Mouse (Mus musculus) thymus, adult 2 months (tissue): ENCODE data around the gene Vmn1r188. TPM values are rescaled to one million over a fixed set of nuclear protein-coding genes. Genes with fewer than 3 reads are reported as not detected.
"Not testable (repeated sequence)": the region's sequence is repeated elsewhere in the genome, so short reads cannot be mapped to it uniquely, and the experiment has no call there.

Experiments used
- DNase-seq: peaks from one replicate; pipeline ENCODE4 v3.0.0; 2021
- H3K27ac ChIP-seq: fragments of 200-500 bp; 2 replicates; pipeline ENCODE4 v1.5.1; 2012; ENCODE audit warnings: low read length, control low read depth; ENCODE audit not compliant: control insufficient read depth, insufficient read depth
- H3K27me3 ChIP-seq: fragments of 200-500 bp; 2 replicates; pipeline ENCODE4 v1.6.1; 2012; ENCODE audit warnings: mild to moderate bottlenecking, low read length, moderate library complexity, mixed read lengths; ENCODE audit not compliant: control insufficient read depth, insufficient read depth
- H3K36me3 ChIP-seq: fragments of 200-500 bp; 2 replicates; pipeline ENCODE4 v1.6.1; 2012; ENCODE audit warnings: mild to moderate bottlenecking, low read length, moderate library complexity; ENCODE audit not compliant: control insufficient read depth, insufficient read depth
- H3K4me1 ChIP-seq: fragments of 200-500 bp; replicated peaks from 2 replicates; pipeline ENCODE4 v1.6.1; 2012; ENCODE audit warnings: low read length; ENCODE audit not compliant: control insufficient read depth, insufficient read depth
- H3K4me3 ChIP-seq: fragments of 200-500 bp; 2 replicates; pipeline ENCODE4 v1.5.1; 2012; ENCODE audit warnings: mild to moderate bottlenecking, low read length, control low read depth, moderate library complexity; ENCODE audit not compliant: control insufficient read depth, insufficient read depth
- CTCF ChIP-seq: fragments of 200-500 bp; IDR thresholded peaks from 2 replicates; pipeline ENCODE4 v1.5.1; 2012; ENCODE audit warnings: mild to moderate bottlenecking, control low read depth, low read length, moderate library complexity, borderline replicate concordance; ENCODE audit not compliant: control insufficient read depth, poor library complexity, insufficient read depth; ENCODE audit errors: extremely low read depth
- POLR2A ChIP-seq: fragments of 200-500 bp; IDR thresholded peaks from 2 replicates; pipeline ENCODE4 v1.6.1; 2012; ENCODE audit warnings: mild to moderate bottlenecking, low read length, control low read depth, moderate library complexity; ENCODE audit not compliant: control insufficient read depth, poor library complexity, insufficient read depth; ENCODE audit errors: extremely low read depth
- WGBS: fragments of 180-500 bp; shearing (Covaris S2); methylation state at CpG from one replicate; pipeline ENCODE4 v1.1.7; 2018; 5-methylcytosine and 5-hydroxymethylcytosine counted together
- polyA plus RNA-seq: library from polyadenylated mRNA; depleted of rRNA; stranded (reverse); fragments of >200 nt; gene quantifications from 2 replicates; pipeline ENCODE4 v1.2.3, GENCODE M21; 2012; rRNA removed

The Vmn1r188 gene
- polyA plus RNA-seq: not detected in 2 replicates

DNA sequence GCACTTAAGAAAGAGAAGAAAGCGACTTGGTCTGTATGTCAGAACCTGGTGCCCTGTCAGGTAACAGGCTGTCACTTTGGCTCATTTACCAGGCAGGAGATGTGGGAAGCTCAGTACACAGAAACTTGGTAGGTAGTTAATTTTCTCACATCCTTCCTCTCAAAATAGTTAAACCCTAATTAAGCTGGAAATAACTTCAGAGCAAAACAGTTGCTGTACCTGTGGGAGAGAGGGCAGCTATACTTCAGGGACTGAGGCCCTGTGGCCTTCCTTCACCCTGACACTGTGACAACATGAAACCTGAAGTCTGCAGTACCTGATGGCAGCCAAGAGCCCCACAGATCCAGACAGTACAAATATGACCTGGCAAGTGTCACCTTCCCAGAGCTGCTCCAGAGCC lies at the start of gene Vmn1r188:
Vmn1r188 (plus strand) TSS at position 301 of the 400 bp plus-strand sequence.
- not testable (repeated sequence) for DNase-seq, H3K27me3 ChIP-seq, H3K4me3 ChIP-seq, H3K36me3 ChIP-seq, H3K4me1 ChIP-seq, H3K27ac ChIP-seq
- 87% methylated on average over 1 of the region's 1 CpGs for WGBS

DNA sequence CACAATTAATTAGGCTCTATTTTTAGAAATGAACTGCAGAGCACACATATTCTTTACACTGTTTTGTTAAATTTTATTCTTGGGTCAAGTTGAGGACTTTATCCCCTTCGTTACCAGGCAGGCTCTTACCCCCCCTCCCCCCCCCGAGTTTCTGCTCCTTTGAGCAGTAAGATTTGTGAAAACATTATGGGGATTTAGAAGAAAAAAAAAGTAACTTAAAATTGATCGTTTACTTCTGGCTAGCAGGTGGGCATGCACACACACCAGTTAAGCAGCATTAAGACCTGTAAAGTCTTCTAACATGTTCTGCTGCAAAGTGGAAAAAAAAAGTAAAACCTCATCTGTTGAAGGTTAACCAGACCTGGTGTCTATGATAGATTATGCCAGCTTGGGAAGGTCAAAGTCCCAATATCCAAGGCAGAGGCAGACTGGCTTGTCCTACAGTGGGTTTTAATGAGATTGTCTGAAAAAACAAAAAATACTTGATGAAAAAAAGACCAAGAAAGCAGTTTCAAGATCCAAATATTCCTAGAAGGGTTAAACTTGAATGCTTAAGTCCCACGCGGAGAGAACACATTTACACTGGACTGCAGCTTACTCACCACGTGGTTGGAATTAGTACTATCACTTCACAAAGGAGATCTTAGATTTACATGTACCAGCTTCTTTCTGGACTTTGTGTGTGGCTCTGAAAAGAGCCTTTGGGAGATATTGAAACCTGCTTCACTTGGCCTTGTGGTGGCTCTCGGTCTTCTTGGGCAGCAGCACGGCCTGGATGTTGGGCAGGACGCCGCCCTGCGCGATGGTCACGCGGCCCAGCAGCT lies 49.6 kb upstream of the Vmn1r188 start:
- no peaks in the 10 kb centered on the region for H3K36me3 ChIP-seq
- H3K27ac ChIP-seq: no peak overlapping the region
- peak overlapping the region; percentile 37 for H3K4me3 ChIP-seq
- no peak for TF ChIP-seq CTCF
- TF ChIP-seq POLR2A: no peak
- H3K27me3 ChIP-seq: no peaks in the 10 kb centered on the region
- peaks cover 6% of the 10 kb centered on the region for H3K4me1 ChIP-seq
- DNase-seq: no peak
- 2% methylated on average over 14 of the region's 14 CpGs for WGBS

DNA sequence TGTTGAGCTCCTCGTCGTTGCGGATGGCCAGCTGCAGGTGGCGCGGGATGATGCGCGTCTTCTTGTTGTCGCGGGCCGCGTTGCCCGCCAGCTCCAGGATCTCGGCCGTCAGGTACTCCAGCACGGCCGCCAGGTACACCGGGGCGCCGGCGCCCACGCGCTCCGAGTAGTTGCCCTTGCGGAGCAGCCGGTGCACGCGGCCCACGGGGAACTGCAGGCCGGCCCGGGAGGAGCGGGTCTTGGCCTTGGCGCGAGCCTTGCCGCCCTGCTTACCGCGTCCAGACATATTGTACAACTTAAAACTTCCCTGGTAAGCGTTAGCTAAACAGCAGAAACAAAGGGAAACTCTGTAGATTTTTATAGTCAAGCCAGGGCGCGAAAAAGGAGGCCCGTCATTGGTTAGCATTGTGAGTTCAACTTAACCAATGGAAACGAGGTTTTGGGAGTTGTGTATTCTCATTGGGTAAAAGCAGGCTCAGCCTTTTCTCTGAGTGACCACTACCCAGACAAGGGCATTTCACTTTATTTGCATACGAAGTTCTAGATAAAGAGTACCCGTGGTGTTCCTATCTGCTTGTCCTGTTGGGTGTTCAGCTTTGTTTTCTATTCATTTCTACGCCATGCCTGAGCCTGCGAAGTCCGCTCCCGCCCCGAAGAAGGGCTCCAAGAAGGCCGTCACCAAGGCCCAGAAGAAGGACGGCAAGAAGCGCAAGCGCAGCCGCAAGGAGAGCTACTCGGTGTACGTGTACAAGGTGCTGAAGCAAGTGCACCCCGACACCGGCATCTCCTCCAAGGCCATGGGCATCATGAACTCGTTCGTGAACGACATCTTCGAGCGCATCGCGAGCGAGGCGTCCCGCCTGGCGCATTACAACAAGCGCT lies 48.7 kb upstream of the Vmn1r188 start, which contains the start of the genes Hist1h2ah and Hist1h2bk:
Hist1h2ah (minus strand) TSS at position 302 of the 882 bp plus-strand sequence.
Hist1h2bk (plus strand) TSS at position 604 of the 882 bp plus-strand sequence.
- Histone ChIP-seq H3K27ac (peak within 1 kb of the TSS; percentile 84), H3K4me3 (peak within 1 kb of the TSS; percentile 62)
- not testable (repeated sequence) for H3K4me1 ChIP-seq, H3K36me3 ChIP-seq, H3K27me3 ChIP-seq
- peak; percentile 86 for DNase-seq
- WGBS: under 1% methylated on average over 32 of the region's 69 CpGs

DNA sequence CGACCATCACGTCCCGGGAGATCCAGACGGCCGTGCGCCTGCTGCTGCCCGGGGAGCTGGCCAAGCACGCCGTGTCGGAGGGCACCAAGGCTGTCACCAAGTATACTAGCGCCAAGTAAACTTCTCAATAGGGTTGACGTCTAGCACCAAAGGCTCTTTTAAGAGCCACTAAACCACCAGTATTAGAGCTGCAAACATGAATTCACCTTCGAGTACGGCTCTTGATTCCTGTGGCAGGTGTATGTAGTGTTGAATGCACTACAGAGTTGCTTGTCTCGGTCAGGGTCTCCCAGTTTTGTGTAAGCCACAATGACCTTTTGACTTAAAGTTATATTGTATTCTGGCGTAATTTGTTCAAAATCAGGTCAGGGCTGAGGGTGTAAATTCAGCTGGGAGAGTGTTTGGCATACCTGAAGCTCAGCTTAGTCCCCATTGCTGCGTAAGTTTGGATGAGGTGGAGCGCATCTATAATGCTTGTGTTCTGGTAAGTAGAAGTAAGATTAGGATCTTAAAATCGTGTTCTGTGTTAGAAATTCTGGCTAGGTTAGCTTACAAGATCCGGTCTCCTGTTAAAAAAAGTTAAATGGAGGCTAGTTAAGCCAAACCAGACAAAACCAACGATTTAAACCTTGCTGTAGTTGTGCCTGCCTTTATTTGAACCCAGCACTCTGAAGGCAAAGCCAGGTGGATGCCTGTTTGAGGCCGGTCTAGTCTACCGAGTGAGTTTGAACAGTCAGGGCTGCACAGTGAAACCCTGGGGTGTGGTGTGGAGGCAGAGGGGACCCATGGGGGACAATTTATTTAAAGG lies 47.9 kb upstream of the Vmn1r188 start:
- Histone ChIP-seq H3K27me3 (no peaks in the 10 kb centered on the region), H3K36me3 (no peaks in the 10 kb centered on the region), H3K4me3 (peak overlapping the region; percentile 42), H3K4me1 (peaks cover 9% of the 10 kb centered on the region), H3K27ac (peak overlapping the region; percentile 80)
- WGBS: 4% methylated on average over 22 of the region's 23 CpGs
- no peak for DNase-seq
- no peak for TF ChIP-seq CTCF
- no peak for TF ChIP-seq POLR2A

DNA sequence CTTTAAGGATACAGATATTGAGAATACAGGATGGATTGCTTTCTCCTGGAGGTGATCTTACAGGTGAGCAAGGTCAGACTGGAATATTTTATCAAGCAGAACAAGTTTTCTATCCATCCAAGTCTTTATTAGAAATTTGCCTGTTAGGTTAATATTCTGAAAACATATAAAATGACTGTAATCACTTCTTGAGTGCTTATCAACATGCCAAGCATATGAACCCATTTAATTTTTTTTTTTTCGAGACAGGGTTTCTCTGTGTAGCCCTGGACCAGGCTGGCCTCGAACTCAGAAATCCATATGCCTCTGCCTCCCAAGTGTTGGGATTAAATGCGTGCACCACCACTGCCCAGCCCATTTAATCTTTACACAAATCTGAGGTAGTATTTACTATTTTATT lies 47.3 kb upstream of the Vmn1r188 start:
- WGBS: 82% methylated on average over 3 of the region's 3 CpGs
- peaks cover 9% of the 10 kb centered on the region for H3K4me1 ChIP-seq
- H3K27ac ChIP-seq: peak overlapping the region; percentile 80
- no peaks in the 10 kb centered on the region for H3K36me3 ChIP-seq
- H3K27me3 ChIP-seq: no peaks in the 10 kb centered on the region
- H3K4me3 ChIP-seq: no peak overlapping the region
- no peak for TF ChIP-seq CTCF
- no peak for DNase-seq

DNA sequence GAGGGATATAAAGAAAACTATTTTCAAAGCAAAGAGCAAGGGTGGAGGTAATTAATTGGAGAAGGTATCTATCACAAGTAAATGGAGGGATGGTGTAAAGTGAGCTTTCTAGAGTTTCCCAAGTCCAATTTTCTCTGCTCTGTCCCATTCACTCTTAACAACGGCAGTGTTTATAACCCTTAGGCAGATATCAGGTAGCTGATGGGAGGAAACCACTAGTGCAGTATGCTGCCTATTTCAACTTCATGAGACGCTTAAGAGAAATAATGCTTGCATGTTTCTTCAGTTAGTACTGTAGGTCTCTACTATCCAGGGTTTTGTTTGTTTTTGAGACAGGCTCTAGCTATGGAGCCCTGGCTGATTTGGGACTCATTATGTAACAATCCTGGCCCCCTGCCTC lies 46.8 kb upstream of the Vmn1r188 start:
- 90% methylated on average over 2 of the region's 2 CpGs for WGBS

More for the DNA sequence above, 46.8 kb upstream of the Vmn1r188 start:
- no peak for DNase-seq
- H3K4me3 ChIP-seq: no peak overlapping the region
- TF ChIP-seq CTCF (no peak), POLR2A (no peak)
- no peaks in the 10 kb centered on the region for H3K27me3 ChIP-seq
- no peak overlapping the region; the same call in 1 of the 2 replicates for H3K27ac ChIP-seq
- no peaks in the 10 kb centered on the region for H3K36me3 ChIP-seq
- H3K4me1 ChIP-seq: peaks cover 9% of the 10 kb centered on the region
